Mouse (Mus musculus): ENCODE measurements around the gene Blmh. TPM values are rescaled to one million over a fixed set of nuclear protein-coding genes. Genes with fewer than 3 reads are reported as not detected.

Blmh gene
- polyA plus RNA-seq, 1 experiment from 2014 or later = 151 TPM

- H3K9me3 ChIP-seq (replicated peaks) = no peaks in the 10 kb centered on the region
- peaks cover 61% of the 10 kb centered on the region for H3K36me3 ChIP-seq (ENCODE audit: poor library complexity, severe bottlenecking)
- H3K4me2 ChIP-seq = no peak overlapping the region
- H3K9ac ChIP-seq = no peak overlapping the region
- 90% methylated on average over 5 of the region's 5 CpGs for WGBS
- H3K4me1 ChIP-seq = no peaks in the 10 kb centered on the region
- ATAC-seq = no peak
- no peak overlapping the region for H3K27ac ChIP-seq
- H3K4me3 ChIP-seq = no peak overlapping the region
- no peaks in the 10 kb centered on the region for H3K27me3 ChIP-seq
These were observed 59.0 kb downstream of the Blmh start for GRCm38 (mm10) chr11:76983641-76984040.

- Histone ChIP-seq H3K4me1 (no peaks in the 10 kb centered on the region), H3K9ac (no peak overlapping the region), H3K9me3 (replicated peaks) (no peaks in the 10 kb centered on the region), H3K27ac (no peak overlapping the region), H3K27me3 (no peaks in the 10 kb centered on the region), H3K4me2 (no peak overlapping the region), H3K36me3 (ENCODE audit: poor library complexity, severe bottlenecking) (peaks cover 61% of the 10 kb centered on the region), H3K4me3 (no peak overlapping the region)
- ATAC-seq = no peak
These were observed 59.6 kb downstream of the Blmh start for GRCm38 (mm10) chr11:76984173-76984572.

GRCm38 (mm10) chr11:76990839-76991238 is 66.2 kb downstream of the Blmh start:
- no peak overlapping the region for H3K9ac ChIP-seq
- peaks cover 7% of the 10 kb centered on the region for H3K27me3 ChIP-seq
- no peaks in the 10 kb centered on the region for H3K4me1 ChIP-seq
- H3K27ac ChIP-seq = no peak overlapping the region
- no peak for ATAC-seq
- H3K9me3 ChIP-seq (replicated peaks) = no peaks in the 10 kb centered on the region
- H3K4me2 ChIP-seq = no peak overlapping the region
- H3K4me3 ChIP-seq = no peak overlapping the region
- WGBS = 74% methylated on average over 5 of the region's 5 CpGs
- H3K36me3 ChIP-seq (ENCODE audit: poor library complexity, severe bottlenecking) = peaks cover 40% of the 10 kb centered on the region

- H3K27ac ChIP-seq = no peak overlapping the region
- no peak for ATAC-seq
- WGBS = 34% methylated on average over 4 of the region's 4 CpGs
These were observed 68.3 kb downstream of the Blmh start for GRCm38 (mm10) chr11:76992886-76993285.

GRCm38 (mm10) chr11:76995966-76996672 is 71.5 kb downstream of the Blmh start:
- H3K27me3 ChIP-seq = peaks cover 57% of the 10 kb centered on the region

More at GRCm38 (mm10) chr11:76992886-76993285, 68.3 kb downstream of the Blmh start:
- H3K36me3 ChIP-seq (ENCODE audit: poor library complexity, severe bottlenecking) = peaks cover 19% of the 10 kb centered on the region
- H3K9me3 ChIP-seq (replicated peaks) = no peaks in the 10 kb centered on the region
- no peak overlapping the region for H3K4me2 ChIP-seq
- H3K4me1 ChIP-seq = peaks cover 8% of the 10 kb centered on the region
- H3K4me3 ChIP-seq = no peak overlapping the region
- peaks cover 26% of the 10 kb centered on the region for H3K27me3 ChIP-seq
- no peak overlapping the region for H3K9ac ChIP-seq

GRCm38 (mm10) chr11:76997305-76997704 is 72.7 kb downstream of the Blmh start:
- Histone ChIP-seq H3K27ac (no peak overlapping the region), H3K36me3 (ENCODE audit: poor library complexity, severe bottlenecking) (no peaks in the 10 kb centered on the region), H3K4me2 (peak overlapping the region; percentile 80), H3K9ac (peak overlapping the region; percentile 49; the same call in 1 of the 2 replicates), H3K27me3 (peaks cover 66% of the 10 kb centered on the region), H3K9me3 (replicated peaks) (no peaks in the 10 kb centered on the region), H3K4me1 (peaks cover 19% of the 10 kb centered on the region), H3K4me3 (peak overlapping the region; percentile 46)
- peak; percentile 38; the same call in 1 of the 2 replicates for ATAC-seq
- WGBS = under 1% methylated on average over 21 of the region's 21 CpGs

More at GRCm38 (mm10) chr11:76995966-76996672, 71.5 kb downstream of the Blmh start:
- Histone ChIP-seq H3K36me3 (ENCODE audit: poor library complexity, severe bottlenecking) (0 out of 2 replicates have a peak, but pooled peaks cover under 1% of the 10 kb centered on the region), H3K9ac (no peak overlapping the region; the same call in 1 of the 2 replicates), H3K4me2 (no peak overlapping the region), H3K9me3 (replicated peaks) (no peaks in the 10 kb centered on the region), H3K4me1 (peaks cover 19% of the 10 kb centered on the region), H3K27ac (no peak overlapping the region), H3K4me3 (no peak overlapping the region)
- WGBS = 66% methylated on average over 20 of the region's 20 CpGs
- no peak for ATAC-seq

- no peaks in the 10 kb centered on the region for H3K36me3 ChIP-seq (ENCODE audit: poor library complexity, severe bottlenecking)
- H3K27me3 ChIP-seq = peaks cover 66% of the 10 kb centered on the region
- peaks cover 19% of the 10 kb centered on the region for H3K4me1 ChIP-seq
- WGBS = under 1% methylated on average over 44 of the region's 52 CpGs
- H3K9me3 ChIP-seq (replicated peaks) = no peaks in the 10 kb centered on the region
- H3K27ac ChIP-seq = no peak within 1 kb of the TSS
- no peak for ATAC-seq
- H3K4me3 ChIP-seq = peak within 1 kb of the TSS; percentile 46
- H3K9ac ChIP-seq = peak within 1 kb of the TSS; percentile 49
- peak within 1 kb of the TSS; percentile 80 for H3K4me2 ChIP-seq
These were observed 73.5 kb downstream of the Blmh start, which contains the start of gene Slc6a4 for GRCm38 (mm10) chr11:76997916-76998704. Gene Slc6a4, plus strand, starts transcription at chr11:76998603.

GRCm38 (mm10) chr11:76998705-76999226 is 74.2 kb downstream of the Blmh start:
- peaks cover 19% of the 10 kb centered on the region for H3K4me1 ChIP-seq
- peak overlapping the region; percentile 46 for H3K4me3 ChIP-seq
- no peaks in the 10 kb centered on the region for H3K36me3 ChIP-seq (ENCODE audit: poor library complexity, severe bottlenecking)
- H3K9ac ChIP-seq = peak overlapping the region; percentile 48; the same call in 1 of the 2 replicates
- H3K27ac ChIP-seq = no peak overlapping the region
- peak overlapping the region; percentile 80 for H3K4me2 ChIP-seq
- no peaks in the 10 kb centered on the region for H3K9me3 ChIP-seq (replicated peaks)
- H3K27me3 ChIP-seq = peaks cover 66% of the 10 kb centered on the region
- no peak for ATAC-seq
- 7% methylated on average over 24 of the region's 24 CpGs for WGBS

- no peaks in the 10 kb centered on the region for H3K9me3 ChIP-seq (replicated peaks)
- no peak overlapping the region for H3K27ac ChIP-seq
- H3K4me2 ChIP-seq = no peak overlapping the region
- peaks cover 19% of the 10 kb centered on the region for H3K4me1 ChIP-seq
- ATAC-seq = no peak
- H3K4me3 ChIP-seq = no peak overlapping the region
- no peak overlapping the region for H3K9ac ChIP-seq
- no peaks in the 10 kb centered on the region for H3K36me3 ChIP-seq (ENCODE audit: poor library complexity, severe bottlenecking)
- H3K27me3 ChIP-seq = peaks cover 65% of the 10 kb centered on the region
- 62% methylated on average over 5 of the region's 5 CpGs for WGBS
These were observed 76.1 kb downstream of the Blmh start for GRCm38 (mm10) chr11:77000741-77001140.

- Histone ChIP-seq H3K4me3 (no peak overlapping the region), H3K4me1 (peaks cover 16% of the 10 kb centered on the region), H3K27ac (no peak overlapping the region), H3K4me2 (no peak overlapping the region), H3K9ac (no peak overlapping the region), H3K27me3 (peaks cover 48% of the 10 kb centered on the region), H3K36me3 (ENCODE audit: poor library complexity, severe bottlenecking) (no peaks in the 10 kb centered on the region), H3K9me3 (replicated peaks) (no peaks in the 10 kb centered on the region)
- no peak for ATAC-seq
- 74% methylated on average over 1 of the region's 1 CpGs for WGBS
These were observed 77.8 kb downstream of the Blmh start for GRCm38 (mm10) chr11:77002361-77002760.

GRCm38 (mm10) chr11:77005881-77006280 is 81.3 kb downstream of the Blmh start:
- H3K4me2 ChIP-seq = no peak overlapping the region

GRCm38 (mm10) chr11:77006616-77007015 is 82.0 kb downstream of the Blmh start:
- Histone ChIP-seq H3K4me2 (no peak overlapping the region), H3K27me3 (peaks cover 8% of the 10 kb centered on the region), H3K4me1 (no peaks in the 10 kb centered on the region), H3K27ac (no peak overlapping the region), H3K36me3 (ENCODE audit: poor library complexity, severe bottlenecking) (no peaks in the 10 kb centered on the region), H3K9me3 (replicated peaks) (no peaks in the 10 kb centered on the region), H3K4me3 (no peak overlapping the region), H3K9ac (no peak overlapping the region)
- WGBS = 54% methylated on average over 6 of the region's 6 CpGs
- no peak for ATAC-seq

More at GRCm38 (mm10) chr11:77005881-77006280, 81.3 kb downstream of the Blmh start:
- no peak overlapping the region for H3K27ac ChIP-seq
- H3K27me3 ChIP-seq = peaks cover 15% of the 10 kb centered on the region
- H3K9me3 ChIP-seq (replicated peaks) = no peaks in the 10 kb centered on the region
- WGBS = 59% methylated on average over 4 of the region's 4 CpGs
- H3K9ac ChIP-seq = no peak overlapping the region
- no peaks in the 10 kb centered on the region for H3K4me1 ChIP-seq
- no peak overlapping the region for H3K4me3 ChIP-seq
- no peak for ATAC-seq
- no peaks in the 10 kb centered on the region for H3K36me3 ChIP-seq (ENCODE audit: poor library complexity, severe bottlenecking)

Measured in forebrain, embryonic 13.5 days (tissue).